27 mouse cellular contexts compared by ENCODE assay signal in genomic region chr6:146973830-146974229, GRCm38 (mm10). TPM values are rescaled to one million over a fixed set of nuclear protein-coding genes. Genes with fewer than 3 reads are reported as not detected.
DNase-seq lines count a peak whose midpoint lies in the region; ATAC-seq and TF ChIP-seq lines count a peak whose summit lies in the region.
"Had no signal": no experiment of that assay in that cellular context is flagged by ENCODE, and none has a peak within 500 bp of the region (broad histone marks: within the 10 kb centered on the region; RNA-seq: fewer than 3 reads in every experiment).

No protein-coding gene starts in this region.

- no peaks in the 10 kb centered on the region for H3K27me3 ChIP-seq in heart, embryonic 10.5 days (ENCODE audit: insufficient read depth, poor library complexity, severe bottlenecking)
- no peaks in the 10 kb centered on the region for H3K27me3 ChIP-seq in MEL (ENCODE audit: control insufficient read depth in 1 of 2, insufficient read depth in 2 of 2, low read length in 2 of 2)
- no peaks in the 10 kb centered on the region for H3K27me3 ChIP-seq in hindbrain, postnatal 0 days (ENCODE audit: insufficient read depth, low read length)
- H3K27me3 ChIP-seq: CH12.LX, Patski had no signal

- TF ChIP-seq POLR2A in MEL (IDR thresholded peaks at IDR 0.05; ENCODE audit: control insufficient read depth in 1 of 2, insufficient read depth in 1 of 2, low read depth in 1 of 2, low read length in 2 of 2, poor library complexity in 1 of 2) = no peak

- intact Hi-C loops in heart, postnatal 36 days (cut with DNase I) = no loop called here

- no peak for TF ChIP-seq EP300 in MEL (IDR thresholded peaks at IDR 0.05; ENCODE audit: low read depth in 1 of 2, low read length in 2 of 2)

- no peak overlapping the region for H3K4me3 ChIP-seq in heart, embryonic 10.5 days
- H3K4me3 ChIP-seq in ES-E14 (ENCODE audit: insufficient read depth in 1 of 2, low read depth in 1 of 2, low read length in 2 of 2, poor library complexity in 1 of 2, severe bottlenecking in 1 of 2) (no peak overlapping the region), MEL (ENCODE audit: control insufficient read depth in 1 of 2, insufficient read depth in 1 of 2, low read depth in 2 of 2, low read length in 2 of 2) (no peak overlapping the region)
- no peak overlapping the region for H3K4me3 ChIP-seq in hindbrain, postnatal 0 days (ENCODE audit: low read length)

- no peaks in the 10 kb centered on the region for H3K79me2 ChIP-seq in MEL (ENCODE audit: control insufficient read depth, insufficient read depth, low read length, poor library complexity)

- H3K4me1 ChIP-seq in heart, embryonic 10.5 days = peaks cover 47% of the 10 kb centered on the region
- no peaks in the 10 kb centered on the region for H3K4me1 ChIP-seq in ES-E14 (ENCODE audit: control insufficient read depth in 2 of 2, insufficient read depth in 2 of 2, low read length in 2 of 2, poor library complexity in 1 of 2)
- H3K4me1 ChIP-seq in MEL (ENCODE audit: control insufficient read depth in 1 of 2, insufficient read depth in 2 of 2, low read length in 2 of 2) = no peaks in the 10 kb centered on the region
- no peaks in the 10 kb centered on the region for H3K4me1 ChIP-seq in hindbrain, postnatal 0 days (ENCODE audit: insufficient read depth, low read length)

- no peak for ATAC-seq in hindbrain, postnatal 0 days
- ATAC-seq: activated CD4-positive, CD25-positive, alpha-beta regulatory T cell, adult 4 months; CD4-positive, CD25-positive, alpha-beta regulatory T cell, adult 4 months; Patski had no signal

- peak; percentile 48 for DNase-seq in heart, adult 11 months
- DNase-seq in heart, adult 18-20 months = no peak
- peak; percentile 13 for DNase-seq in heart, embryonic 10.5 days (ENCODE audit: low spot score)
- no peak for DNase-seq in heart, postnatal 36 days
- DNase-seq in ES-E14 (ENCODE audit: low read depth, low spot score) (no peak), MEL (ENCODE audit: low read depth, low spot score) (no peak)
- no peak for DNase-seq in hindbrain, postnatal 0 days (ENCODE audit: low spot score)
- DNase-seq in urinary bladder, postnatal 14 days (ENCODE audit: low spot score) = no peak
- DNase-seq: adrenal gland, adult 8-10 months; adrenal gland, postnatal 14 days; adrenal gland, postnatal 25 days; B cell, adult 2 months; cerebellum, adult 11 months; cerebellum, adult 11-12 months; cerebellum, adult 18-20 months; cerebellum, adult 2 months had no signal

- in situ Hi-C loops in ES-E14 (cut with MboI; ENCODE audit: low sequenced_read_pairs in 2 of 2, unreplicated experiment in 2 of 2) = no loop called here

- H3K9me3 ChIP-seq in heart, embryonic 10.5 days = no peaks in the 10 kb centered on the region
- no peaks in the 10 kb centered on the region for H3K9me3 ChIP-seq in ES-E14 (ENCODE audit: control insufficient read depth, insufficient read depth, low read depth, low read length)
- no peaks in the 10 kb centered on the region for H3K9me3 ChIP-seq in MEL (replicated peaks; ENCODE audit: insufficient read depth, low read length)
- no peaks in the 10 kb centered on the region for H3K9me3 ChIP-seq in hindbrain, postnatal 0 days (ENCODE audit: low read length)
- H3K9me3 ChIP-seq: G1E had no signal

- H3K36me3 ChIP-seq in heart, embryonic 10.5 days = peaks cover 20% of the 10 kb centered on the region; the same call in 1 of the 2 replicates
- H3K36me3 ChIP-seq in ES-E14 (ENCODE audit: control insufficient read depth, insufficient read depth, low read length, poor library complexity, severe bottlenecking) (no peaks in the 10 kb centered on the region; the same call in 1 of the 2 replicates), MEL (ENCODE audit: control insufficient read depth in 1 of 2, insufficient read depth in 2 of 2, low read length in 2 of 2) (no peaks in the 10 kb centered on the region)
- no peaks in the 10 kb centered on the region for H3K36me3 ChIP-seq in hindbrain, postnatal 0 days (ENCODE audit: insufficient read depth, low read length)
- H3K36me3 ChIP-seq: G1E had no signal

- no peak for TF ChIP-seq RAD21 in MEL (IDR thresholded peaks at IDR 0.05; ENCODE audit: low read depth, low read length)

- H3K27ac ChIP-seq in heart, embryonic 10.5 days = 0 out of 2 replicates have a peak overlapping the region, but pooled peaks have one; percentile 6
- no peak overlapping the region for H3K27ac ChIP-seq in ES-E14 (ENCODE audit: insufficient read depth, low read depth, low read length, poor library complexity, severe bottlenecking)
- H3K27ac ChIP-seq in MEL (ENCODE audit: control insufficient read depth, low read depth, low read length) = no peak overlapping the region
- no peak overlapping the region for H3K27ac ChIP-seq in hindbrain, postnatal 0 days

- H3K4me2 ChIP-seq in hindbrain, postnatal 0 days (ENCODE audit: low read depth, low read length) = no peak overlapping the region

- no peak for TF ChIP-seq CTCF in MEL (IDR thresholded peaks at IDR 0.05 in 2 of 3, conservative IDR thresholded peaks at IDR 0.05 in 1 of 3; ENCODE audit: control insufficient read depth in 1 of 3, insufficient read depth in 1 of 3, low read depth in 2 of 3, low read length in 3 of 3, poor library complexity in 1 of 3, severe bottlenecking in 1 of 3)
- TF ChIP-seq CTCF in hindbrain, postnatal 0 days (IDR thresholded peaks at IDR 0.05; ENCODE audit: low read depth) = no peak

- no peak overlapping the region for H3K9ac ChIP-seq in ES-E14 (ENCODE audit: insufficient read depth, low read depth, low read length, poor library complexity, severe bottlenecking)
- H3K9ac ChIP-seq in MEL (ENCODE audit: control insufficient read depth, low read depth, low read length, poor library complexity, severe bottlenecking) = no peak overlapping the region
- no peak overlapping the region for H3K9ac ChIP-seq in hindbrain, postnatal 0 days (replicated peaks; ENCODE audit: low read length)

TF ChIP-seq in ES-E14, 5 proteins besides CTCF, POLR2A, EP300 and RAD21:
- no peak for TF ChIP-seq ZC3H11A (IDR thresholded peaks at IDR 0.05; ENCODE audit: borderline replicate concordance, low read depth, low read length)
- peak; percentile 79 for TF ChIP-seq ZNF384 (IDR thresholded peaks at IDR 0.05; ENCODE audit: low read depth, low read length)
- no peak for TF ChIP-seq MAFK (IDR thresholded peaks at IDR 0.05; ENCODE audit: insufficient read depth, low read depth, low read length)
- TF ChIP-seq CHD2 (IDR thresholded peaks at IDR 0.05; ENCODE audit: low read depth, low read length) = no peak
- no peak for TF ChIP-seq HCFC1 (IDR thresholded peaks at IDR 0.05; ENCODE audit: borderline replicate concordance, insufficient read depth, low read length)

TF ChIP-seq in MEL, 35 proteins besides CTCF, POLR2A, EP300 and RAD21:
- TF ChIP-seq SIN3A (IDR thresholded peaks at IDR 0.05; ENCODE audit: low read length) (no peak), ZNF384 (IDR thresholded peaks at IDR 0.05; ENCODE audit: low read depth, low read length) (peak; percentile 60)

RNA-seq across cellular contexts. Expression of gene 1700034J05Rik, which starts 19.6 kb away (rescaled TPM):
- not detected for total RNA-seq in heart, adult 18-20 months (2021)
- polyA plus RNA-seq in heart, embryonic 10.5 days (2016; fragmentation: Nextera tagmentation; extraction: Ambion mirVana) = 0.22 and 0.33 TPM in 2 replicates
- total RNA-seq in heart, postnatal 36 days (2021) = not detected
- total RNA-seq in ES-E14 (2012; rRNA removed) = 0.11 and 0.22 TPM in 2 replicates
- not detected in 2 replicates for total RNA-seq in MEL (2012; rRNA removed)
- polyA plus RNA-seq in MEL (2012; ENCODE audit: insufficient read depth in 1 of 2, insufficient read length in 2 of 2, low read depth in 1 of 2, low replicate concordance in 2 of 2, missing spikeins in 1 of 2) = not detected
- total RNA-seq in hindbrain, postnatal 0 days (2014; rRNA removed) = not detected in 2 replicates
- not detected in 2 replicates for polyA plus RNA-seq in hindbrain, postnatal 0 days (2015; fragmentation: Nextera tagmentation; extraction: Ambion mirVana)
- total RNA-seq: adrenal gland, adult 18-20 months; adrenal gland, adult 2 months; adrenal gland, adult 8-10 months; adrenal gland, postnatal 10 days; adrenal gland, postnatal 14 days; adrenal gland, postnatal 25 days; adrenal gland, postnatal 36 days; adrenal gland, postnatal 4 days; CH12.LX had no signal
- polyA plus RNA-seq: activated CD4-positive, CD25-positive, alpha-beta regulatory T cell, adult 4 months; adrenal gland, adult 2 months; brain, embryonic 14.5 days; CD4-positive, CD25-positive, alpha-beta regulatory T cell, adult 4 months; cerebellum, adult 2 months; G1E; Patski had no signal

RNA-seq across cellular contexts. Expression of gene Rep15, which starts 58.6 kb away (rescaled TPM):
- 1 to 10 TPM in 1 of 2 experiments, under 1 TPM in 1; 0.95 to 1.2 TPM for total RNA-seq in heart, adult 18-20 months (2021)
- polyA plus RNA-seq in heart, embryonic 10.5 days (2016; fragmentation: Nextera tagmentation; extraction: Ambion mirVana) = 1.4 TPM in 2 replicates
- 1 to 10 TPM in 1 of 2 experiments, under 1 TPM in 1; 0.87 to 1.2 TPM for total RNA-seq in heart, postnatal 36 days (2021)
- total RNA-seq in ES-E14 (2012; rRNA removed) (0.80 and 1.6 TPM in 2 replicates), MEL (2012; rRNA removed) (0.31 and 0.36 TPM in 2 replicates)
- under 1 TPM in 1 of 2 experiments, not detected in 1; 0.43 TPM for polyA plus RNA-seq in MEL (2012; ENCODE audit: insufficient read depth in 1 of 2, insufficient read length in 2 of 2, low read depth in 1 of 2, low replicate concordance in 2 of 2, missing spikeins in 1 of 2)
- 0.50 TPM in 1 of 2 replicates, not detected in the other for total RNA-seq in hindbrain, postnatal 0 days (2014; rRNA removed)
- polyA plus RNA-seq in hindbrain, postnatal 0 days (2015; fragmentation: Nextera tagmentation; extraction: Ambion mirVana) = 0.48 TPM in 2 replicates
- polyA plus RNA-seq: G1E had no signal

Comparison
In these comparisons a context has a peak if more than half of its experiments do, and no peak if none do; other contexts are left out.
1. DNase-seq: peak in heart, adult 11 months (single experiment) and heart, embryonic 10.5 days (single experiment); none in heart, adult 18-20 months (0 of 2), heart, postnatal 36 days (0 of 2), ES-E14 (single experiment), MEL (single experiment), hindbrain, postnatal 0 days (single experiment) and urinary bladder, postnatal 14 days (single experiment).